Mouse (Mus musculus) cerebellum, postnatal 36 days (tissue): ENCODE measurements around the gene 4921501E09Rik.
"Not testable (repeated sequence)": the region's sequence is repeated elsewhere in the genome, so short reads cannot be mapped to it uniquely, and the experiment has no call there.

Experiments used
- DNase-seq, 2 experiments: peaks; one replicate each; pipeline ENCODE4 v3.0.0; 2021 to 2022; ENCODE audit warnings: mixed read lengths in 2 of 2

Gene 4921501E09Rik

GRCm38 (mm10) chr17:33067958-33068357 is at the start of gene 4921501E09Rik:
Gene 4921501E09Rik (minus strand): TSS chr17:33068058.
- no peak for DNase-seq

GRCm38 (mm10) chr17:33097396-33097795 is 29.5 kb upstream of the 4921501E09Rik start:
- no peak for DNase-seq

- peak; percentile 84 to 87 for DNase-seq
Observed at GRCm38 (mm10) chr17:33092391-33093193, 24.7 kb upstream of the 4921501E09Rik start.

- DNase-seq, result no peak
Observed at GRCm38 (mm10) chr17:33091630-33092029, 23.8 kb upstream of the 4921501E09Rik start.

- DNase-seq, result peak; percentile 93 to 97
Observed at GRCm38 (mm10) chr17:33089220-33089949, 21.5 kb upstream of the 4921501E09Rik start, which contains the start of gene Zfp563. Gene Zfp563 (plus strand): TSS chr17:33089310.

- no peak for DNase-seq
Observed at GRCm38 (mm10) chr17:33063001-33063400, 4.9 kb downstream of the 4921501E09Rik start.

- no peak for DNase-seq
Observed at GRCm38 (mm10) chr17:33058791-33059190, 9.1 kb downstream of the 4921501E09Rik start.

- DNase-seq, result peak; percentile 80 to 86
Observed at GRCm38 (mm10) chr17:33032900-33033891, 34.7 kb downstream of the 4921501E09Rik start, which contains the start of gene Zfp763. Gene Zfp763 (minus strand): TSS chr17:33033402.

- DNase-seq, result no peak
Observed at GRCm38 (mm10) chr17:33032376-33032775, 35.5 kb downstream of the 4921501E09Rik start.

GRCm38 (mm10) chr17:33020434-33020833 is 47.4 kb downstream of the 4921501E09Rik start:
- DNase-seq, result not testable (repeated sequence)
